Mouse (Mus musculus) layer of hippocampus, postnatal 14 days (tissue): ENCODE data around the gene Pxdn. TPM values are rescaled to one million over a fixed set of nuclear protein-coding genes. Genes with fewer than 3 reads are reported as not detected.

ENCODE experiments used
- total RNA-seq, 2 experiments: library from RNA; stranded (reverse); gene quantifications; 2 replicates each; pipeline ENCODE4 v1.2.3; 2021

The Pxdn gene
- total RNA-seq, 2 experiments from 2014 or later: 73.9 to 82.6 TPM

Other genes with a start within 250 kb of the Pxdn start
- gene Tpo, start 195.0 kb downstream of the Pxdn start, total RNA-seq: under 1 TPM; 0.21 to 0.69 TPM